Mouse (Mus musculus) brain, embryonic 14.5 days (tissue): ENCODE results near the gene Nfyb.

Experiments used
- CTCF ChIP-seq: fragments of 200-500 bp; IDR thresholded peaks from 2 replicates; pipeline ENCODE4 v1.5.1; 2012; ENCODE audit warnings: inconsistent platforms, mild to moderate bottlenecking, moderate library complexity, borderline replicate concordance; ENCODE audit not compliant: insufficient read depth, insufficient read length; ENCODE audit errors: extremely low read depth
- POLR2A ChIP-seq: fragments of 200-500 bp; IDR thresholded peaks from 2 replicates; pipeline ENCODE4 v1.6.1; 2012; ENCODE audit warnings: mild to moderate bottlenecking, inconsistent platforms, borderline replicate concordance; ENCODE audit not compliant: poor library complexity, insufficient read depth, insufficient read length, severe bottlenecking; ENCODE audit errors: extremely low read depth

- TF ChIP-seq POLR2A, result no peak
- no peak for TF ChIP-seq CTCF
Measured at GRCm38 (mm10) chr10:82770713-82771112, 6.8 kb upstream of the Nfyb start.
